Mouse (Mus musculus): ENCODE results near the gene Ephb4. TPM values are rescaled to one million over a fixed set of nuclear protein-coding genes. Genes with fewer than 3 reads are reported as not detected.

The Ephb4 gene
- total RNA-seq, 4 experiments from 2014 or later = 5.6 to 7.2 (median 5.9) TPM

Other genes with a start within 250 kb of the Ephb4 start
- gene Trim56, start 233.9 kb upstream of the Ephb4 start, total RNA-seq (2022) = 10 to 100 TPM in 1 of 4 experiments, 1 to 10 TPM in 3; 6.1 to 11.0 (median 8.1) TPM
- not detected for gene Muc3, start 200.8 kb upstream of the Ephb4 start, total RNA-seq (2022)
- 1 to 10 TPM; 3.4 to 6.4 (median 4.9) TPM for gene Muc3a, start 137.7 kb upstream of the Ephb4 start, total RNA-seq (2022)
- 10 to 100 TPM; 61.0 to 73.5 (median 63.6) TPM for gene Ache, start 62.6 kb upstream of the Ephb4 start, total RNA-seq (2022)
- gene Ufsp1, start 55.5 kb upstream of the Ephb4 start, total RNA-seq (2022) = 10 to 100 TPM in 3 of 4 experiments, 1 to 10 TPM in 1; 7.4 to 14.7 (median 12.7) TPM
- gene Srrt, start 42.4 kb upstream of the Ephb4 start, total RNA-seq (2022) = 100 to 1,000 TPM; 220 to 278 (median 242) TPM
- 1 to 10 TPM; 6.1 to 8.0 (median 6.7) TPM for gene Trip6, start 35.7 kb upstream of the Ephb4 start, total RNA-seq (2022)
- 10 to 100 TPM; 25.6 to 37.8 (median 32.0) TPM for gene Slc12a9, start 16.5 kb upstream of the Ephb4 start, total RNA-seq (2022)
- under 1 TPM; 0.16 to 0.22 (median 0.17) TPM for gene Zan, start 127.0 kb downstream of the Ephb4 start, total RNA-seq (2022)
- gene Pop7, start 152.4 kb downstream of the Ephb4 start, total RNA-seq (2022) = 10 to 100 TPM; 30.4 to 33.1 (median 32.4) TPM
- gene Gigyf1, start 168.4 kb downstream of the Ephb4 start, total RNA-seq (2022) = 10 to 100 TPM; 60.2 to 75.9 (median 65.5) TPM
- not detected for gene Epo, start 183.1 kb downstream of the Ephb4 start, total RNA-seq (2022)
- gene Gnb2, start 183.4 kb downstream of the Ephb4 start, total RNA-seq (2022) = 100 to 1,000 TPM; 572 to 587 (median 576) TPM
- 100 to 1,000 TPM; 116 to 137 (median 125) TPM for gene Actl6b, start 203.4 kb downstream of the Ephb4 start, total RNA-seq (2022)
- gene Tfr2, start 219.7 kb downstream of the Ephb4 start, total RNA-seq (2022) = 10 to 100 TPM; 12.5 to 21.7 (median 15.9) TPM